Mouse (Mus musculus) erythroid progenitor cell, adult 5-6 weeks (primary cell): Measurements from ENCODE around the gene Fxyd3. TPM values are rescaled to one million over a fixed set of nuclear protein-coding genes. Genes with fewer than 3 reads are reported as not detected.

Experiments
- ATAC-seq: replicated peaks from 2 replicates; pipeline ENCODE4 v1.8.0; 2016; ENCODE audit warnings: moderate number of reproducible peaks, mild to moderate bottlenecking, moderate TSS enrichment, inconsistent platforms; ENCODE audit not compliant: poor library complexity, low FRiP score, severe bottlenecking
- total RNA-seq, 2 experiments: library from RNA; stranded (forward) in 1 of 2; stranded (reverse) in 1 of 2; fragments of 150-400 nt in 1 of 2; fragments of 186-747, 209-891 nt in 1 of 2; gene quantifications; 2 replicates each; pipeline versions ENCODE4 v1.2.3 to v1.2.4; 2015 to 2017; ENCODE audit warnings: low replicate concordance in 2 of 2

Gene Fxyd3
- total RNA-seq (2015; ENCODE audit: low replicate concordance) (not detected in 2 replicates), total RNA-seq (2017; ENCODE audit: low replicate concordance) (not detected in 2 replicates)

DNA sequence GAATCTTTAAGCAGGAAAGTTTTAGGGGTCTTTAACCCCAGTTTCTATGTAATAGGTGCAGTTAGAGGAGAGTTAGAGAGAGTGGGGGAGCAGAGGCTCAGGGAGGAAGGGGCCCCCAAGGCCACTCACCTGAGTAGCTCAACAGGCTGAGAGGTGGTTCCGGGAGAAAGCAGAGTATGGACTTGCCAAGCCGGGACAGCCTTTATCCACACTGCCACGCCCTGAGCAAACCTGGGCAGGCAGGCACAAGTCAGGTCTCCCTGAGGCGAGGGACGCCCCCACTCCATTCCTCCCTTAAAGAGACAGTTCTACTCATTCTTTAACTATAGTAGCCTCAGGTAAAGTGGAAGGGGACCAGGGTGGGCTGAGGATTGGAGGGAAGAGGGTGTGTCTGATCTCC lies at the start of gene Fxyd3:
TSS of gene Fxyd3 (minus strand) at position 213 of the 400 bp plus-strand sequence.
- no peak for ATAC-seq

DNA sequence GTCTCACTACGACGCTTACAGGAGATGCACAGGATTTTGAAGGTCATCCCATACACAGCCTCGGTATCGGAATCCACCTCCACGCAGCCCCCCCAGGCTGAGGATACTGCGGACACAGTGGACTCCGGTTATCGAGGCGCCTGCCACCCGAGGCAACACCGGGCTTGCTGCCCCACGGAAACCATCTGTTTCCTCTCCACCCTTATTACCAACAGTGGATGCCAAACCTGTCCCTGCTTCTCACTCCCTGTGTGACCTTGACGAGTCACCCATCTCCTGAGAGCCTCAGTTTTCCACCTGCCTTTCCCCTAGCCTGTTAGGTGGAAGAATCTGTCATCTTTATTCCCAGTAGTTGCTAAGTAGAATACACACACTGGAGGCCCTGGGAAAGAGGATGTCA lies 48.6 kb upstream of the Fxyd3 start:
- no peak for ATAC-seq

DNA sequence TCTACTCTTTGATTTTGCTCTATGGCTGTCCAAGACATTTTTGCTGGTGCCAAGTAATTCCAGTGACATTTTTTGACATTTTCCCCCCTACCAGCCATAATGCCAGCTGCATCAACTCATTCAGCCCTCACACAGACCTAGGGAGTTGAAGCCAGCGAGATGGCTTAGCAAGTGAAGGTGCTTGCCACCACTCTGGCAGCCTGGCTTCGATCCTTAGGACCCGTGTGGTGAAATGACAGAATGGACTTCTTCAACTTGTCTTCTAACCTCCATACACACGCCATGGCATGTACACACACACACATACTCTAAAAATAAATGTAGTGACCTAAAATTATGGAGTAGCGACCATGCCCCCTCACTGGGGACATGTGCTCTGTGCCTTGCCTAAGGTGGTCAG lies 47.9 kb upstream of the Fxyd3 start:
- ATAC-seq, result no peak

DNA sequence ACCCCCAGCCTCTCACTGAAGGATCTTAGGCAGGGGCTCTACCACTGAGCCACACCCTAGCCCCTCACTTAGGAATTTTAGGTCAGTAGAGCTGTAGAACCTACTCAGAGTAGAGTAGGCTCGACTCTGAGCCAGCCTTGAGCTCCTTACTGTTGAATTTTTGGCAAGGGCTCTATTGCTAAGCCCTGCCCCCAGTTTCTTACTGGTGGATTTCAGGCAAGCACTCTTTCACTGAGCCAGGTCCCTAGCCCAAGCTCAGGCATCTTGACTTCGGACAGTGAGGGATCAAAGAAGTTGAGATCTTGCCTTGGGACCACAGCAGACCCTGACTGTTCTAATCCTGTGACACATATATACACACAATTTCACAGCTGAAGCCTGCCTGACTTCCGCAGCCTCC lies 47.2 kb upstream of the Fxyd3 start:
- no peak for ATAC-seq

DNA sequence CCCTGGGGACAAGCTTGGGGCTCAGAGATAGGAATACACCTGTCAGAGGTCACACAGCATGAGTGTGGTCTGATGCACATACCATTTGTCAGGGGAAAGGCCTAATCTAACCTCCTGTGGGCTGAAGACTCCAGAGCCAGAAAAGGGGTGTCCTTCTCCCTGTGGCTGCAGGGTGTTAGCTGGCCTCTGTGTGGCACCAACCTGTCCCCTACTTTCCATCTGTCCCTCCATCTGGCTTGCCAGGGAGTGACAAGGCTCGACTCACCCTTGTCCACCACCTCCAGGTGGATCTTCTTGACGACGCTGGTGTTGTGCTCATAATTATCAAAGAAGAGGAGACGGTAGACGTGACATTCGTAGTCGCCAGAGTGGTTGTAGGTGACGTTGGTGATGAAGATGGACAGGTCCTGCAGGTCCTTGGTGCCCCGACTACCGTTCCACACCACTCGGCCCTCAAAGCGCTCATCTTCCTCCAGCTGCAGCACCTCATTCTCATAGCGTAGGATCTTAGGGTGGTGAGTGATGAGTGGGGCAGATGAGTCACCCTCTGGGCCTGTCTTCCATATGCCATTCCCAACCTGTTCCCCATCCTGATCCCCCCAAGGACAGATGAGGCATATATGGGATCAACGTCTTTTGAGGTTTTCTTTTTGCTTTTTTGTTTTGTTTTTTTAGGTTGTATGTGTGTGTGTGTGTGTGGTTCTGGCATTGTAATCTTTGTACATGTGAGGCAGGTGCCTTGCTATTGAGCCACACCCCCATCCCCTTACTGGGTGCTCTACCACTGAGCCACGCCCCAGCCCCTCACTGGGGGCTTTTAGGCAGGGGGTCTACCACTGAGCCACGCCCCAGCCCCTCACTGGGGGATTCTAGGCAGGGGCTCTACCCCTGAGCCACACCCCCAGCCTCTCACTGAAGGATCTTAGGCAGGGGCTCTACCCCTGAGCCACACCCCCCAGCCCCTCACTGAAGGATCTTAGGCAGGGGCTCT lies 46.4 kb upstream of the Fxyd3 start:
- no peak for ATAC-seq

DNA sequence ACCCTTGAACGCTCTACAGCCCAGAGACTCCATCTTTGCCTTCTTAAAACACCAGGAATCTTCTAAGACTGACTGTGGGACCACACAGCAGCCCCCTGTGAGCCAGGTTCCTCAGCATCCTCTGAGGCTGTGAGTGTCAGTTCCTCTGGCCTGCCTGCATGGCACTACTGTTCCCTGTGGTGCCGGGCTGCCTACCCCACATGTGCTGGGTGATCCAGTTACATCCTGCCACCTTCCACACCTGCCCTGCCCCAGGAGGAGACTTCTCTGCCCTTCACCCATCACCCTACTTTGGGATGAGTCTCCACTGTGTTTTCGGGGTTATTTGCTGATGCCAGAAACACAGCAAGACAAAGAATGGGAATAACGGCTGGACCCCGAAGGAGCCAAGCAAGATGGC lies 43.1 kb upstream of the Fxyd3 start:
- ATAC-seq, result no peak

DNA sequence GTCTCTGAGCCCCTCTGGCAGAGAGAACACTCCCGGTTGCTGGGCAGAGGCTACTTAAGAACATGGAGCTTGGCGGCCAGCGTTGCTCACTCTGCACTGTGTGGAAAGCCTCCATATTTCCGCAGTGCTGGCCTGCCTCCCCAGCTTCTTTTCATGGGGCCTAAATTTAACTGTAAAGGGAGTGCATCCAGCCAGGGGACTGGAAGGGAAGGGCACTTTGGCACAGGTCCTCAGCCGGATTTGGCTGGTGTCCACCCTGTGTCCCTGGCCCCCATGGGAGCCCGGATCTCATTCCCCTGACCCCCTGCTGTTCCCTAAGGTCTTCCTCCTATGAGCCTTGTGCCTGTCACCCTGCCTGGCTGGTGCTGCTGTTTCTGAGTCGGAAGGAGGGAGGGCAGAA lies 42.0 kb upstream of the Fxyd3 start:
- no peak for ATAC-seq

DNA sequence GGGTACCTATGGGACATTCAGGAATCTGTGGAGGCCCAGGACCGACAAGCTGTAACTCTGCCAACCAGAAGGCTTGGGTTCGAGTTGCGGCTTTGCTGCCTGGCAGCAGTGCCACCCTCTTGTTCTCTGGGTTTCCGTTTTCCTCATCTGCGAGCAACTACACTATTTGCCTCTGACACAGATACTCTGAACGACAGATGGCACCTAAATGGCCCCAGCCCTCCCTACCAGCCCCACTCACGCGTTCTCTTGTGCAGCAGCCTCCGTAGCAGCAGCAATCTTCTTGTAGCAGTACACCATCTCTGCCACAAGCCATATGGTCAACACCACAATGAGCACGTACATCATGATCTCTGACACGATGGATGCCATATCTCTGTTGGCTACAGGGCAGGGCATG lies 41.0 kb upstream of the Fxyd3 start:
- no peak for ATAC-seq

DNA sequence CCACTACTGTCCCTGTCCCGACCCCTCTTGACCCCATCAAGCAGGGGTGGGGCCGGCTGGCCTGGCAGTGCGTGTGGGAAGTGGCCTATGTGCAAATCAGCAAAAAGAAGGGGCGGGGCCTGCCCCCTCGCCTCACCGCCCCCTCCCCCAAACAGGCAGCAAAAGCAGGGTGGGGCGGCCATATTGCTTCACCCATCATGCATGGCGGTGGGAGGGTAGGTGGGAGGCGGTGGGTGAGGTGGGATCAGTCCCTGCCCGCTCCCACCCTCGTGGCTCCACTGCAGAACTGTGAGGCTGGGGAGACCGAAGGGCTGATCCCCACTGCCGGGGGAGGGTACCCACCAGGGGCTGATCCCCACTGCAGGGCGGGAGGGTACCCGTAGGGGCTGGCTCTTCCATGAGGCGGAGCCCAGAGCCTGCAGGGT lies 40.2 kb upstream of the Fxyd3 start:
- ATAC-seq, result no peak

DNA sequence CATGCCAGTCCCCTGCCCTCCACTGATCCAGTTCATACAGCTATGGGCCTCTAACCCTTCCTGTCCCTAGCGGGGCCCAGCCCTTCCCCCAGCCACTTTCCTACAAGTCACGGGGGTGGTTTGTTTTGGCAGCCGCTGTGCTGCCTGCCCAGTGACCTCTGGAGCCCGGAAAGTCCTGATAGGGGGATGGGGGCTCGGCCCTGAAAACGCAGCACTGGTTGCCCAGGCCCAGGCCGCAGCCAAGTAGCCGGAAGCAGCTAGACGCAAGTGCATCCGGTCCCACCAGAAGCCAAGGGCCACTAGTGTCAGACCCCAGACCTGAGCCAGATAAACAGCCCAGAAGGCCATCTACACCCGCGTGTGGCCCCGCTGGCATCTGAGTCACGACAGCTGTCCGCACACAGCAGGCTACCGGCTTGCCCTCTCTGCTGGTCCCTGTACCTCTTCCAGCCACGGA lies 39.1 kb upstream of the Fxyd3 start:
- ATAC-seq, result no peak

DNA sequence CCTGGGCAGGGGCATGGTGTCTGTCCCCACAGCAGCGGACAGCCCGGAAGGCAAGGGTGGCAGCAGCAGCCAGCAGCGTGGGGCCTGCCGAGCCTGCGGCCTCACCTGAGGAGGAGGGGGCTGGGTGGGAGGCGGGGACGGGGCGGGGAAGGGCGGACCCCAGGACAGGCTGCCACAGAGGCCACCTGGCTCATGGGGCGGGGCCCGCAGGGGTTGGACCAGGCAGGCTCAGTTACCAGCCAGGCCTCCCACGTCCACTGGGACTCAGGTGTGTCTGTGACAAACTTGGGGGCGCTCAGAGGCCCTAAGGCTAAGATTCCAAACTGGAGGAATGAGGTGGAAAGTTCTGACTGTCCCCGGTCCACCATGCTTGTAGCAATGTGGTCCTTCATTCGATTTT lies 38.7 kb upstream of the Fxyd3 start, which contains the start of gene Hpn:
TSS of gene Hpn (minus strand) at position 109 of the 400 bp plus-strand sequence.
- no peak for ATAC-seq

DNA sequence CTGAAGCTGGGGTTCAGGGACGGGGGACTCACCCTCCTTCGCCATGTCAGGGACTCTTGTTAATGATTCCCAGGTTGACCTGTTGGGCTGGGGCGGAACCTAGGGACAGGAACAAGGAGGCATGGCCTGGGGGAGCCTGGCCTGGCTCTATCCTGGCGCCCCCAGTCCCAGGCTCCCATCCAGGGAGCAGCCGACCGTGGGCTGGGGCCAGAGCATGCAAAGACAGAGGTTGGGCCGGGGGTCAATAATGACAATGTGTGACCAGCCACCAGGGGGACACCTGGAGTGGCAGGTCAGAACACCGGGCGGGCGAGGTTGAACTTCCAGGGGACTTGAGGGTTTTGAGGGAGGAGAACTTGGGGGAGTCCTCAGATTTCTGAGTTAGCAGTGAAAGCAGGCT lies 38.1 kb upstream of the Fxyd3 start:
- no peak for ATAC-seq

DNA sequence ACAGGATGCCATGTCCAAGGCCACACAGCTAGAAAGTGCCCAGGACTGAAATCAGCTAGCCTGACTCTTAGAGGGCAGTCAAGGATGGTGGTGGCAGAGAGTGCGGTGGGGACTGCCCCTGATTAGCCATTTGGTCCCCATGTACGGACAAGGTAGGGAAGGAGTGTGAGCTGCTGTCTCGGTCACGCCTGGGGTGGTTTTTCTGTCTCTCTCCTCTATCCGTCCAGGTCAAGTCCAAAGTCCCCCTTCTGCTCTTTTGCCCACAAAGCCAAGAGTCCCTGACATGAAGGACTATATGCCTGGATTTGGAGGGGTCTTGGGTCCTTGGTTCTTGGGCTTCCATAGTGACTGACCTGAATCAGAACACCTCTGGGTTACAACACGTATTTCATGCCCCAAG lies 37.3 kb upstream of the Fxyd3 start:
- no peak for ATAC-seq

DNA sequence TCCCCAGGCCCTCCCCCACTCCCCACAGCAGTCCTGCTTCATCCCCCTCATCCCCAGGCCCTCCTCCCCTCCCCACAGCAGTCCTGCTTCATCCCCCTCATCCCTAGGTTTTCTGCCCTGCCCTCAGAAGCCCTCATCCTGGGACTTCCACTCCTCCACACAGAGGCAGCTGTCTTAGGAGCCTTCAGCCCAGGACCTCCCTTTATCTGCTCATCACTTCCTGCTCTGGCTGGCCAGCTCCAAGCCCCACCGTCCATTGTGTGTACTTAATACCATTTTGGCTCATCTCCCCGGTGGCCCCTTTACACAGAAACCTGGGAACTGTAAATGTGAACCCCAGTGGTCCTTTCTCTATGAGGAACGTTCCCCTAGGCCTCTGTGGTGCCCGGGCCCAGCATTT lies 35.5 kb upstream of the Fxyd3 start:
- ATAC-seq, result no peak

DNA sequence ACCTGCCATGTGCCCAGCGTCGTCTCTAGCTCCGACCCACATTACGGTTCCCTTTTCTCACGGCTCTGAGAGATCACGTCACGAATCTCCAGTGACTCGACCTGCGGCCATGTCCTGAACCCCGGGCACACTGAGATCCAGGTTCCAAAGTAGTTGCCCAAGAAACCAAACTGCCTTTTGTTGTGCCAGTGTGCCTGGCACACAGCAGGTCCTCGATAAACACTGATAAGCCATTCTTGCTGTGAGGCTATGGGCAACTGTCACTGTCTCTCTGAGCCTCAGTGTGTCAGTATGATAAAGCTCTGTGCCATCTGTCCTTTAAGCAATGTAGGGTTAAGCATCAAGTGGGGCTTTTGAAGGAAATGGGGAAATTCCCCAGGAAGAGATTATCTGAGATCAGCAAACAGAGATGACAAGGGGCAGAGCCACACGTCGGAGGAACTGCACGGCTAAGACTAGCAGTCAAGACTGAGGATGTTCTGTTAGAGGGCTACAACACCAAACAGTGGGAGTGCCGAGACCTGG lies 34.4 kb upstream of the Fxyd3 start:
- no peak for ATAC-seq

DNA sequence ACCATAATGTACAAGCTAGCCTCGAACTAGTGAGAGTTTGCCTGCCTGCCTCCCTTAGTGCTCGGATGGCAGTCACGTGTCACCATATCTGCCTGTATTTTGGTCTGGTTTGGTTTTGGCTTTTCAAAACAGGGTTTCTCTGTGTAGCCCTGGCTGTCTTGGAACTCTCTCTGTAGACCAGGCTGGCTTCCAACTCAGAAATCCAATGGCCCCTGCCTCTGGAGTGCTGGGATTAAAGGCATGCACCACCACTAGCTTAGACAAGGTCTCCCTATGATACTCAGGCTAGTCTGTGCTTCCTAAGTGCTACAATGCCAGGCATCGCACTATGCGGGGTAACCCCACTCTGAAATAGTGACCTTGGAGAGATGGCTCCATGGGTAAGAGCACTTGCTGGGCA lies 33.3 kb upstream of the Fxyd3 start:
- no peak for ATAC-seq

DNA sequence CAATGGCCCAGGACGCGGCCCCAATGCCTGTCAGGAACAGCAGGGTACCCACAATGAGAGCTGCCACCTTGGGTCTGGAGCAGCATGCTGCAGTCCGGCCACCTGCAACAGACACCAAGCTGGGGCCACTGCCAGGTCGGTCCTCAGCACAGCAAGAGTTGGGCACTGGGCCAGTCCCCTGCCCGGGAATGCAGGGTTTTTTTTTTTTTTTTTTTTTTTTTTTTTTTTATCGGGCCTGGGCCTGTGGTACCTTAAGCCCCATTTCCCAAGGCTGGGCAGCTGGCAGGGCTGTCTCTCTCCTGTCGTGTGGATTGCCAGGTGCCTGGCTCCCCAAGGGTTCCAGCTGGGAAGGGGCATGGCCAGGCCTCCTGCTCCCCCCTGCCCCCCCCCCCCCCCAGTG lies 32.6 kb upstream of the Fxyd3 start:
- no peak for ATAC-seq

DNA sequence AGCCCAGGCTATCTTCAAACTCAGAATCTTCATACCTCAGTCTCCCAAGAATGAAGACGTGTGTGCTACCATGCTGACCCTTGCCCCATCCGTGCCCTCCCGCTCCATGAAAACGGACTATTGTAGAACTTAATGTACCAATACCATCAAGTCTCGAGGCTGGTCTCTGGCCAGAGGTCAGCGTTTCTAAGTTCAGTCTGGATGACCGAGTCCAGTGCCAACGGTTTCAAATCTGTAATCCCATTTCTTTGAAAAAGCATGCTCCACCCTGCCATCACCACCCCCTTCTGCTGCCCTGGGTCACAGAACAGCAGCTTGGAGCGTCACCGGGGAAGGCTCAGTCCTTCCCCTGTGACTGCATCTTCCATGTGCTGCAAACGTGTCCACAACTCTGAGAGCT lies 31.3 kb upstream of the Fxyd3 start:
- ATAC-seq, result no peak

DNA sequence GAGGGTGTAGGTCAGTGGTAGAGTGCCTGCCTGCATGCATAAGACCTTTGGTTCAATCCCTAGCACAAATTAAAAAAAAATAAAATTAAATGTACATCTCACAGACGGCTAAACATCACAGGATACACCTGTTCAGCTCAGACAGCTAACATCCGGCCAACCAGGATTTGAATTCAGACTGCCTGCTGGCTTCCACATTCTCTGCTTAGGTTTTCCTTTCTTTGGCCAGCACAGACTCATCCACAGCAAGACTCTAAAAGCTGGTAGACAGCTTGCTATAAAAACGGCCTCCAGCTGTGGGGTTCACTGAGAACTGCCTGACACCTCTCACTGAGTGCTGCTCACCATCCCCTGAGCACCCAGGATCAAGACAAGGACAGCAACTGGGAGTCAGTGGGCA lies 29.7 kb upstream of the Fxyd3 start:
- ATAC-seq, result no peak

DNA sequence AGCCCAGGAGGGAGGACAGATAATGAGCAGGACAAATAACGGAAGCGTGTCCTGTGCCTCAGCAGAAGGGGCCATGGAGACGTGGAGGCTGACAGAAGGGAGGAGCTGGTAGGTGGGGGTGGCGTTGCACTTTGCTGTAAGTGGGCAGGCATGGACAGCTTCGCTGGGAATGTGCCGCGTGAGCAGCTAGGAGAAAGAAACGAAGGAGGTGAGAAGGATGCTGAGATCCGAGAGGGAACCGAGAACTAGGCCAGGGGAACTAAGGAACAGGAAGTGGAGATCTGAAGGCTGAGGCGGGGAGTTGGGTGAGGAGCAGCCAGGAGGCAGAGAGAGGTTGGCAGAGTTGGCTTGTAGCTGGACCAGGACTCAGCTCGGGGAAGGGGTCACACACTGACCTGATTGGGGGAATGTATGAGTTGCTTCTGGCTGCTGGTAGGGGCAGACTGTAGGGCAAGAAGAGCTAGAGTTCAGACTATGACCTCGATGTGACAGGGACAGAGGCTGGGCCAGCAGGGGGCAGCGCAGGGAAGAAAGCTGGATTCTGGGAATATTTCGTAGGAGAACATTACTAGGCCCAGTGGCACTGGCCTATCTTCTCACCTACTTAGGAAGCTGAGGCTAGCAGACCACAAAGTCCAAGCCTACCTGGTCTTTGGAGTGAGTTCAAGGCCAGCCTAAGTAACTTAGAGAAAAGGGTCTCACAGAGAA lies 28.7 kb upstream of the Fxyd3 start:
- ATAC-seq, result no peak

DNA sequence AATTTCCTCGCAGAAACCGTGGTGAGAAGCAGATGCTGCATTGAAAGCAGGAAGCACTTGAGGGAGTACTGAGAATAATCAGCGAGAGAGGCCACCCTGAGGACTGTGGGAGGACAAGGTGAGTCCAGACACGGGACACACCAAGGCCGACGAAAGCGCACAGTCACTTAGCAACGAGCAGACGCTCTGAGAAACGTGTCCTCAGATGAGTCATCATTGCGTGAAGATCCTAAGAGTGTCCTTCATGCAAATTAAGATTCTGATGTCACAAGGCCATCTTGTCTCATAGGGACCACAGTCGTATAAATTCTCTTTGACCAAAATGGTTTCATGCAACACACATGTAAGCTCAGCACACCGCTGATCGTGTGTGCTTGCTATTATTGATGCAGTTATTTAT lies 24.3 kb upstream of the Fxyd3 start:
- no peak for ATAC-seq
